Mouse (Mus musculus) CH12.LX (cell line): ENCODE measurements at regions not wholly inside any gene's neighbourhood (a gene's known extent, or its start where the extent isn't known, plus 50 kb on each side); places are given as distances from the start of the nearest gene placed in this dataset.

Experiments
- CHD2 ChIP-seq: IDR thresholded peaks from 2 replicates; pipeline ENCODE4 v1.6.1; 2011; ENCODE audit warnings: low read length, improper control_type of control experiment
- CTCF ChIP-seq, 2 experiments: IDR thresholded peaks in 1 of 2; conservative IDR thresholded peaks in 1 of 2; 2 replicates each; pipeline ENCODE4 v1.5.1; 2011 to 2012; ENCODE audit warnings: low read depth in 2 of 2, low read length in 2 of 2, improper control_type of control experiment in 1 of 2, inconsistent platforms in 1 of 2, mild to moderate bottlenecking in 1 of 2, moderate library complexity in 1 of 2
- ELF1 ChIP-seq: IDR thresholded peaks from 2 replicates; pipeline ENCODE4 v1.6.1; 2014; ENCODE audit warnings: low read depth, mild to moderate bottlenecking, inconsistent platforms, low read length, improper control_type of control experiment
- ETS1 ChIP-seq: conservative IDR thresholded peaks from 2 replicates; pipeline ENCODE4 v1.6.1; 2012; ENCODE audit warnings: low read depth, mild to moderate bottlenecking, inconsistent platforms, low read length, improper control_type of control experiment, moderate library complexity
- POLR2A ChIP-seq: IDR thresholded peaks from 2 replicates; pipeline ENCODE4 v1.6.1; 2011; ENCODE audit warnings: low read depth, mild to moderate bottlenecking, improper control_type of control experiment, low read length
- POLR2AphosphoS2 ChIP-seq: IDR thresholded peaks from 2 replicates; pipeline ENCODE4 v1.6.1; 2011; ENCODE audit warnings: low read depth, low read length, improper control_type of control experiment
- ZKSCAN1 ChIP-seq: IDR thresholded peaks from 2 replicates; pipeline ENCODE4 v1.6.1; 2012; ENCODE audit warnings: low read depth, inconsistent platforms, low read length, improper control_type of control experiment, borderline replicate concordance

- TF ChIP-seq CHD2 (no peak), POLR2AphosphoS2 (no peak), POLR2A (no peak), ZKSCAN1 (no peak), CTCF (conservative IDR thresholded peaks at IDR 0.05 in 1 of 2, IDR thresholded peaks at IDR 0.05 in 1 of 2; ENCODE audit: low read depth in 2 of 2, low read length in 2 of 2) (no peak), ETS1 (no peak), ELF1 (no peak)
Observed at GRCm38 (mm10) chr16:58343921-58344320, 64.3 kb upstream of the Dcbld2 start.
